Mouse (Mus musculus) gastrocnemius, adult 8-10 months (tissue): ENCODE measurements around the gene Recql. TPM values are rescaled to one million over a fixed set of nuclear protein-coding genes. Genes with fewer than 3 reads are reported as not detected.
A peak's percentile ranks its signal among the peaks of the same experiment; 100 is the strongest.
"Not testable (repeated sequence)": the region's sequence is repeated elsewhere in the genome, so short reads cannot be mapped to it uniquely, and the experiment has no call there.

Experiments used
- DNase-seq, 2 experiments: peaks; one replicate each; pipeline ENCODE4 v3.0.0; 2022; ENCODE audit warnings: low spot score in 2 of 2
- total RNA-seq, 4 experiments: library from RNA; stranded (reverse); gene quantifications; 2 replicates each; pipeline ENCODE4 v1.2.4; 2022

Recql gene
- total RNA-seq, 4 experiments from 2014 or later = 4.4 to 6.2 (median 4.9) TPM

- no peak for DNase-seq
Observed at GRCm38 (mm10) chr6:142365742-142366472, 21.0 kb downstream of the Recql start.

- DNase-seq = no peak
Observed at GRCm38 (mm10) chr6:142363019-142363576, 23.8 kb downstream of the Recql start.

GRCm38 (mm10) chr6:142362036-142362435 is 24.9 kb downstream of the Recql start:
- no peak for DNase-seq

- DNase-seq = no peak
Observed at GRCm38 (mm10) chr6:142357106-142357505, 29.8 kb downstream of the Recql start.

- not testable (repeated sequence) for DNase-seq
Observed at GRCm38 (mm10) chr6:142352099-142352498, 34.8 kb downstream of the Recql start.

- DNase-seq = no peak
Observed at GRCm38 (mm10) chr6:142347431-142348385, 39.2 kb downstream of the Recql start.

GRCm38 (mm10) chr6:142346181-142347110 is 40.4 kb downstream of the Recql start:
- DNase-seq = no peak

- peak; percentile 71 to 72 for DNase-seq
Observed at GRCm38 (mm10) chr6:142345440-142346038, 41.3 kb downstream of the Recql start, which contains the start of gene Pyroxd1. Gene Pyroxd1, plus strand, starts transcription at chr6:142345654.

GRCm38 (mm10) chr6:142343561-142343960 is 43.3 kb downstream of the Recql start:
- DNase-seq = no peak

GRCm38 (mm10) chr6:142339576-142339975 is 47.3 kb downstream of the Recql start:
- no peak for DNase-seq

- no peak for DNase-seq
Observed at GRCm38 (mm10) chr6:142338961-142339360, 47.9 kb downstream of the Recql start.

GRCm38 (mm10) chr6:142329201-142329600 is 57.7 kb downstream of the Recql start:
- DNase-seq = no peak

GRCm38 (mm10) chr6:142326598-142326997 is 60.3 kb downstream of the Recql start:
- no peak for DNase-seq

GRCm38 (mm10) chr6:142322881-142323280 is 64.0 kb downstream of the Recql start, which contains the start of gene Slco1a5:
Gene Slco1a5, minus strand, starts transcription at chr6:142322981.
- DNase-seq = no peak

- no peak for DNase-seq
Observed at GRCm38 (mm10) chr6:142317106-142317505, 69.8 kb downstream of the Recql start.

- DNase-seq = no peak
Observed at GRCm38 (mm10) chr6:142314285-142314684, 72.6 kb downstream of the Recql start.

- DNase-seq = no peak
Observed at GRCm38 (mm10) chr6:142305076-142305475, 81.8 kb downstream of the Recql start.
